Mouse (Mus musculus) heart, embryonic 12.5 days (tissue): Measurements from ENCODE around the gene Zfp879. TPM values are rescaled to one million over a fixed set of nuclear protein-coding genes. Genes with fewer than 3 reads are reported as not detected.

Source experiments
- ATAC-seq: fragments of 200-750 bp; cut with Nextera tagmentation; 2 replicates; pipeline ENCODE4 v1.8.0; 2017; ENCODE audit warnings: moderate TSS enrichment, moderate library complexity; ENCODE audit not compliant: insufficient number of reproducible peaks, low FRiP score
- H3K27ac ChIP-seq: fragments of 300-500 bp; sonication (generic); 2 replicates; pipeline ENCODE4 v1.5.1; 2016; ENCODE audit warnings: mild to moderate bottlenecking, moderate library complexity; ENCODE audit not compliant: poor library complexity, severe bottlenecking
- H3K27me3 ChIP-seq: fragments of 300-500 bp; sonication (generic); replicated peaks from 2 replicates; pipeline ENCODE4 v1.6.1; 2016; ENCODE audit warnings: mild to moderate bottlenecking, moderate library complexity
- H3K36me3 ChIP-seq: fragments of 300-500 bp; sonication (generic); 2 replicates; pipeline ENCODE4 v1.6.1; 2016; ENCODE audit warnings: mild to moderate bottlenecking, moderate library complexity
- H3K4me1 ChIP-seq: fragments of 300-500 bp; sonication (generic); replicated peaks from 2 replicates; pipeline ENCODE4 v1.6.1; 2016; ENCODE audit warnings: mild to moderate bottlenecking
- H3K4me2 ChIP-seq: fragments of 300-500 bp; sonication (generic); 2 replicates; pipeline ENCODE4 v1.6.1; 2016; ENCODE audit warnings: mild to moderate bottlenecking, moderate library complexity
- H3K4me3 ChIP-seq: fragments of 300-500 bp; sonication (generic); 2 replicates; pipeline ENCODE4 v1.5.1; 2016; ENCODE audit warnings: mild to moderate bottlenecking
- H3K9ac ChIP-seq: fragments of 300-500 bp; sonication (generic); 2 replicates; pipeline ENCODE4 v1.6.1; 2016; ENCODE audit warnings: mild to moderate bottlenecking, moderate library complexity
- H3K9me3 ChIP-seq: fragments of 300-500 bp; sonication (generic); replicated peaks from 2 replicates; pipeline ENCODE4 v1.6.1; 2016; ENCODE audit warnings: mild to moderate bottlenecking, moderate library complexity
- WGBS: fragments of 180-500 bp; shearing (Covaris S2); methylation state at CpG from one replicate; pipeline ENCODE4 v1.1.7; 2016; 5-methylcytosine and 5-hydroxymethylcytosine counted together
- polyA plus RNA-seq: library from polyadenylated mRNA; unstranded; fragments of >200 nt; fragmentation: Nextera tagmentation; extraction: Ambion mirVana; gene quantifications from 2 replicates; pipeline ENCODE4 v1.2.1, GENCODE M21; 2016

The Zfp879 gene
- polyA plus RNA-seq, 1 experiment from 2014 or later, result 0.47 TPM

DNA sequence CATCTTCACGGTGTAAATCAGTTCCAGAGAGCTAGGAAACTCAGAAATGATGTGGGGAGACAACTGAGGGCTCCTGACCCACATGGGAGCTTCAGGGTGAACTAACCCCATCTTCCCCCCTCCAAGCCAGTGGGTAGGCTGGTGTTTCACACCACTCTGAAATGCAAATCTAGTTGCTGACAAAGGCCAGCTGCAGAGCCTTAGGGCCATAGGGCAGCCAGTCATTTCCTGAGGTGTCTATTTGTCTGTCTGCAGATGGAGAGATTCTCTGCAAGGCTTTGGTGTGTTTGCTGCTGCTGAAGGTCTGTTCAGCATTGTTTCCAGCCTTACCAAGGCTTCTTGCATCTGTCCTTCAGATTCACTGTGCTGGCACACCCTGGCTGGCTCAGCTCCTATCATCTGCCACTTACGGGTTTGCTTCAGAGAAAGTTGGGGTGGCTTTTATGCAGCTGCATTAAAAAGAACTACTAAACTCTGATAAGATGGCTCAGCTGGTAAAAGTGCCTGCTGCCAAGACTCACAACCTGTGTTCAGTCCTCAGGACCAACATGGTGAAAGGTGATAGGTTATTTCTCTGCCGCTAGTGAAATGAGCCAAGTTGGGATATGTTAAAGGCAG lies 7.3 kb upstream of the Zfp879 start:
- Histone ChIP-seq H3K4me1 (peaks cover 27% of the 10 kb centered on the region), H3K36me3 (no peaks in the 10 kb centered on the region), H3K27ac (no peak overlapping the region), H3K4me2 (peak overlapping the region; percentile 75; the same call in 1 of the 2 replicates), H3K4me3 (no peak overlapping the region), H3K9ac (no peak overlapping the region), H3K9me3 (peaks cover 10% of the 10 kb centered on the region; the same call in 1 of the 2 replicates), H3K27me3 (peaks cover 65% of the 10 kb centered on the region)
- ATAC-seq, result no peak
- WGBS, result 26% methylated on average over 3 of the region's 3 CpGs

DNA sequence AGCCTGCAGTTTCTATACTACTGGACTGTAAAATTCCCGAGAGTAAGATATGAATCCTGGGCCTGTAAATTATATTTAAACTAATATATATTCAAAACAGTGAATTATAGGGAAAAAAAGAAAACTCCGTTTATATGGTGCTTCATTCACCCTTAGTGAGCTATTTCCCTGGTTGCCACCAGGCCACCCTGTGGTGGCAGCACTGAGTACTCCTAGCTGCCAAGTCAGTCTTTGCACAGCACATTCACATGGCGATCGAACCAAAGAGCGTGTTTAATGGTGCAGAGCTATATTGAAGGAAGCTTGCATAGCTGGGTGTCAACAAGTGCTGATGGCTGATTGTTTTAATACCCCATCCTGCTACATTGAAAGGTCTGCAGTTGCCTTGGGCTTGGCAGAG lies 5.7 kb upstream of the Zfp879 start:
- peaks cover 10% of the 10 kb centered on the region; the same call in 1 of the 2 replicates for H3K9me3 ChIP-seq
- H3K4me3 ChIP-seq, result no peak overlapping the region
- WGBS, result 69% methylated on average over 5 of the region's 5 CpGs
- no peak overlapping the region for H3K27ac ChIP-seq
- peaks cover 27% of the 10 kb centered on the region for H3K4me1 ChIP-seq
- H3K4me2 ChIP-seq, result no peak overlapping the region
- no peaks in the 10 kb centered on the region for H3K36me3 ChIP-seq
- ATAC-seq, result no peak
- no peak overlapping the region for H3K9ac ChIP-seq
- peaks cover 52% of the 10 kb centered on the region for H3K27me3 ChIP-seq

DNA sequence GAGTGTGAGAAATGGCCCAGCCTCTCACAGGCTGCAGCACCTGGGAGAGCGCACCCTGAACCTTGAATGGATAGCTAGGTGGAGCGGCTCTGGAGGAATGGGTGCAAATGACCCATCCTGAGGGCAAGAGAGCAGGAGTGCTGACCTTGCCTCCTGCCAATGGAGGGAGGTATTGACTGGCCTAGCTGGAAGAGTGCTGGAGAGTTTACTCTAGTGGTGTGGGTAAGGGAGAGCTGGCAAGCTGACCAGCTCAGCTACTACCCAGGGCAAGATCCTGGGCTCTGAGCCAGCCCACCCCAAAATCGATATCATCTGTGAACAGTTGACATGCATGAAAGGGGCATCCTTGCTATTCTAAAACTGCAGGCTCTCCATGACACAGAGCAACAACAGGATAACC lies 4.6 kb upstream of the Zfp879 start:
- H3K27me3 ChIP-seq, result peaks cover 41% of the 10 kb centered on the region
- H3K9me3 ChIP-seq, result peaks cover 10% of the 10 kb centered on the region; the same call in 1 of the 2 replicates
- peaks cover 21% of the 10 kb centered on the region; the same call in 1 of the 2 replicates for H3K4me1 ChIP-seq
- H3K9ac ChIP-seq, result no peak overlapping the region
- 73% methylated on average over 3 of the region's 3 CpGs for WGBS
- no peak overlapping the region for H3K27ac ChIP-seq
- H3K4me3 ChIP-seq, result no peak overlapping the region
- H3K36me3 ChIP-seq, result no peaks in the 10 kb centered on the region
- ATAC-seq, result no peak
- H3K4me2 ChIP-seq, result no peak overlapping the region

DNA sequence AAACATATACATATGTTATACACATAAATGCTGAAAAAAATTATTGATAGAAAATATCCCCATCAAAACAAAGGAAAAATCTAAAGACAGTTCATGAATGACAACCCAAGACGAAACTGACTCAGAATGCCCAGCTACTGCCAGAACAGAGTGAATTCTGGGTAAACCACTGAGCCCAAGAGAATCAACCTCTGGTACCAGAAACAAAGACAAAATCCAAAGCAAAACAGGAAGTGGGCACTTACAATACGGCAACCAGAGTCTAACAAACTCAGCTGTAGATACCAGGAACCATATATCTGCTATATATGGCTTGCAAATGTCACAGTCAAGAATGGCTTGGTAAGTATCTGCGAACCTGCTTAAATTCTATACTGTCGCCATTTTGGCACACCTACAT lies 5.6 kb downstream of the Zfp879 start:
- 72% methylated on average over 4 of the region's 4 CpGs for WGBS
- ATAC-seq, result no peak
- H3K4me3 ChIP-seq, result no peak overlapping the region

DNA sequence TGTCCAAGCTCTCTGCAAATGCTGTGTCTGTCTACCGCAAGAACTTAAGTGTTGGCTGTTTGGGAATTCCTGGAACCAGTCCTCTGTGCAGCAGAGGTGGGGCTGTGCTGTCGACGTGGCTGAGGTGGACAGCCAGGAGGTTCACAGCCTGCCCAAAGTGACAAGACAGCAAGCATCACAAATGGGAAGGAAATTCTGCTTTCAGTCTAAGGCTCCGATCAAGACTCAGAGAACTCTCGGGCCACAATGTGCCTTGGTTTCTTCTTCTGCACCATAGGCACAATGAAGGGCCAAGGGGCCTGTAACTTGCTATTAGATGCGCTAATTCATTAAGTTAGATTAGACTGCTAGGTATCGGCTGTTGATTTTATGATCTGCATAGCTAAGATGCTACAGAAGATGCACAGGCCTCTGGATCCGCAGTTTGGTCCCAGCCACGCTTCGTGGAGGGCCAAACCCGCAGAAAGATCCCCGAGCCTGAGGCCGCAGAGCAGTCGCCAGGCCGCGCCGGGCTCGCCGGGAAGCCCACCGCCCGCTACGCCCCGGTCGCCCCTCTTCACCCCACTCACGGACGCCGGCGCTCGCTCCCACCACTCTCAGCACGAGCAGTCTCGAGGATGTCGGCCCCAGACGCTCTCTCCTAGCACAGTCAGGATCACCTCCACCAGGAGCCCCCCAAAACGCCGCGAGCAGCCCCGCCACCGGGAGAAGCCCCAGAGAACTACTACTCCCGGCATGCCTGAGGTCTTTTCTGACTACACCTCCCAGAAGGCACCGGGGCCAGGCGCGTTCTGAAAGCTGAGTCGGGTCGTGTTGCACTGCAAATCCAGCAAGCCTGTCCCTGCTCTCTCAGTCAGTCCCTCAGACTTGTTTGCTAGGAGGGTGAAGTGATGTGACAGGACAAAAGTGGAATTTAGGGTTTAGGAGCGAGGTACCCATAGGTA lies 14.1 kb downstream of the Zfp879 start, which contains the start of gene Zfp354c:
Gene Zfp354c, minus strand, starts transcription at position 715 of the 944 bp plus-strand sequence.
- Histone ChIP-seq H3K36me3 (peaks cover 34% of the 10 kb centered on the region), H3K27ac (peak within 1 kb of the TSS; percentile 12; the same call in 1 of the 2 replicates)
- whole genome bisulfite sequencing, result under 1% methylated on average over 45 of the region's 45 CpGs

More for the DNA sequence above, 5.6 kb downstream of the Zfp879 start:
- Histone ChIP-seq H3K9ac (no peak overlapping the region), H3K27me3 (no peaks in the 10 kb centered on the region), H3K4me1 (0 out of 2 replicates have a peak, but pooled peaks cover 3% of the 10 kb centered on the region), H3K4me2 (no peak overlapping the region), H3K36me3 (peaks cover 12% of the 10 kb centered on the region), H3K9me3 (peaks cover 26% of the 10 kb centered on the region), H3K27ac (no peak overlapping the region)

DNA sequence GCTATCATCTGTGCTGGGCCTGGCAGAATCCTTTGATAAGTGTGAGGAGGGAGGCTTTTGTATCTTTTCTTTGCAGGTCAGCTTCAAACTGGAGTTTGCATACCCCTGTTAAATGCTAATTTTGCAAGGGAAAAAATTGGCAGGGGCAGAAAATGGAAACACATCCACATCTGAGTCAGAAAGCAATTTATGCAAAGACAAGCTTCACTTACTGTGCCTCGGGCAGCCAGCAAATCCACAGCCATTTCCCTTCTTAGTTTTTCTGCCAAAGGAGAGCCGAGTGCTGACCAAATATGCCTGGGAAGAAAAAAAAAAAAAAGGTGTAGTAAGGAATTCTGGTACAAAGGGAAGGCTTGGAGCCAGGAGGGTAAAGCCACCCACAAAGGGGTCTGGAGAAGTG lies 15.1 kb downstream of the Zfp879 start:
- 61% methylated on average over 2 of the region's 2 CpGs for WGBS
- peak overlapping the region; percentile 82 for H3K4me3 ChIP-seq
- peaks cover 42% of the 10 kb centered on the region for H3K36me3 ChIP-seq
- H3K4me2 ChIP-seq, result peak overlapping the region; percentile 81
- H3K4me1 ChIP-seq, result peaks cover 12% of the 10 kb centered on the region
- no peak for ATAC-seq
- peak overlapping the region; percentile 92; the same call in 1 of the 2 replicates for H3K9ac ChIP-seq
- no peaks in the 10 kb centered on the region for H3K27me3 ChIP-seq
- H3K27ac ChIP-seq, result no peak overlapping the region
- 0 out of 2 replicates have a peak, but pooled peaks cover 5% of the 10 kb centered on the region for H3K9me3 ChIP-seq

More for the DNA sequence above, 14.1 kb downstream of the Zfp879 start, which contains the start of gene Zfp354c:
- Histone ChIP-seq H3K4me2 (peak within 1 kb of the TSS; percentile 81), H3K4me3 (peak within 1 kb of the TSS; percentile 82), H3K9me3 (peaks cover 6% of the 10 kb centered on the region), H3K4me1 (peaks cover 12% of the 10 kb centered on the region), H3K9ac (peak within 1 kb of the TSS; percentile 92), H3K27me3 (no peaks in the 10 kb centered on the region)
- ATAC-seq, result peak; percentile 92

DNA sequence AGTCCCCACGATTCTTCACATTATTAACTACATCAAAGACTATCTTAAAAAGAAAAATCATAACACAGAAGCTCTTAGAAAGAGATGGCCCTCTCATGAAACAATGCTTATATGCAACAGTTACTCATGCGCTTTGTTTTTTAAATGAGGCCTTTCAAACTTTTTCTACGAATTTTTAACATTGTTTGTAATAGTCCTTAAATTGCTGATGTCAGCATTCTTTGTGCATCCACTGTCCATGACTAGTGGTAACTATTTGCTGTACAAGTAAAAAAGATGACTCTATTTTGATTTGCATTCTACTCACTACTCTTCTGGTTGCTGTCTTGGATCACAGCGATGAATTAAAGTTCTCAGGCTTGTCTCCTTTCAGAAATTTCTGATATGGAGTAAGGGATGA lies 27.1 kb downstream of the Zfp879 start:
- Histone ChIP-seq H3K27ac (no peak overlapping the region), H3K9me3 (peaks cover 33% of the 10 kb centered on the region), H3K9ac (no peak overlapping the region), H3K27me3 (no peaks in the 10 kb centered on the region), H3K4me1 (no peaks in the 10 kb centered on the region), H3K36me3 (peaks cover 85% of the 10 kb centered on the region), H3K4me2 (no peak overlapping the region), H3K4me3 (no peak overlapping the region)
- ATAC-seq, result no peak
- 93% methylated on average over 4 of the region's 4 CpGs for WGBS

DNA sequence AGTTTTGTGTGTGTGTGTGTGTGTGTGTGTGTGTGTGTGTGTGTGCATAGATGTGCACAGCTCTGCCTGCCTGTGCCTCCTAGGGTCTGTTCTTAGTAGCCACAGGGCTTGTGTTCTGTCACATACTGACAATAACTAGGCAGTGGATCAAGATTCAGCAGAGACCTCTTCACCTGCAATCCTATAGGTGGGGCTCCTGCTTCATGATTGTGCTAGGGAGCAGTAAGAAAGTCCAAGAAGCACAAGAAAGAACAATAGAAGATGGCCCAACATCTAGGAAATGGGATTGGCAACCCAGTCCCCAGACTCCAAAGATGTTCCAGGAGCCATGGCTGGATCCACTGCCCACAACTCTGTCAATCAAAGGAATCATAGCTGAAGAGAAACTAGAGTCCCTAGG lies 42.5 kb downstream of the Zfp879 start:
- Histone ChIP-seq H3K27me3 (no peaks in the 10 kb centered on the region), H3K27ac (no peak overlapping the region), H3K9ac (no peak overlapping the region), H3K9me3 (no peaks in the 10 kb centered on the region), H3K4me1 (no peaks in the 10 kb centered on the region), H3K4me3 (no peak overlapping the region), H3K36me3 (no peaks in the 10 kb centered on the region), H3K4me2 (no peak overlapping the region)
- ATAC-seq, result no peak

DNA sequence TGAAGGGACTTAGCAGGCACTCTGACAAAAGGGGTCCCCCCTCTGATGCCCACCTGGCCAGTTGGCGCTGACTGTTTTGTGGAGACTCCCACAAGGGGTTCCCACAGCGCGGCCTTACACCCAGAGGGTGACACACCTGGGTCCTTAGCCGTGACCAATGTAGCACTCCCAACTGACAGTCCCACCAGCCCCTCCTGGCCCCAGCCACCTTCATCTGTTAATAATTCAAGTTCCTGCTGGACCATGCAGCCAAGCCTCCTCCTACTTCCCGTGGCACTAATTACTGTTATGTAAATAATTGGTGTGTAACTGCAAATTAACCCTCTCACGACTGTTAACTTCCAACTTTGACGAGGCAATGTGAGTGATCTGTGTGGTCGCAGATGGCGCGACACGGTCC lies 43.7 kb downstream of the Zfp879 start:
- no peaks in the 10 kb centered on the region for H3K27me3 ChIP-seq
- 78% methylated on average over 11 of the region's 11 CpGs for WGBS
- no peak overlapping the region for H3K9ac ChIP-seq
- no peak overlapping the region for H3K27ac ChIP-seq
- H3K4me3 ChIP-seq, result no peak overlapping the region
- no peaks in the 10 kb centered on the region for H3K9me3 ChIP-seq
- no peak for ATAC-seq
- H3K36me3 ChIP-seq, result no peaks in the 10 kb centered on the region
- no peaks in the 10 kb centered on the region for H3K4me1 ChIP-seq
- no peak overlapping the region for H3K4me2 ChIP-seq
